Mouse (Mus musculus): ENCODE measurements around the gene Rad51b. TPM values are rescaled to one million over a fixed set of nuclear protein-coding genes. Genes with fewer than 3 reads are reported as not detected.

The Rad51b gene
- polyA plus RNA-seq, 1 experiment from 2014 or later: 8.9 TPM

DNA sequence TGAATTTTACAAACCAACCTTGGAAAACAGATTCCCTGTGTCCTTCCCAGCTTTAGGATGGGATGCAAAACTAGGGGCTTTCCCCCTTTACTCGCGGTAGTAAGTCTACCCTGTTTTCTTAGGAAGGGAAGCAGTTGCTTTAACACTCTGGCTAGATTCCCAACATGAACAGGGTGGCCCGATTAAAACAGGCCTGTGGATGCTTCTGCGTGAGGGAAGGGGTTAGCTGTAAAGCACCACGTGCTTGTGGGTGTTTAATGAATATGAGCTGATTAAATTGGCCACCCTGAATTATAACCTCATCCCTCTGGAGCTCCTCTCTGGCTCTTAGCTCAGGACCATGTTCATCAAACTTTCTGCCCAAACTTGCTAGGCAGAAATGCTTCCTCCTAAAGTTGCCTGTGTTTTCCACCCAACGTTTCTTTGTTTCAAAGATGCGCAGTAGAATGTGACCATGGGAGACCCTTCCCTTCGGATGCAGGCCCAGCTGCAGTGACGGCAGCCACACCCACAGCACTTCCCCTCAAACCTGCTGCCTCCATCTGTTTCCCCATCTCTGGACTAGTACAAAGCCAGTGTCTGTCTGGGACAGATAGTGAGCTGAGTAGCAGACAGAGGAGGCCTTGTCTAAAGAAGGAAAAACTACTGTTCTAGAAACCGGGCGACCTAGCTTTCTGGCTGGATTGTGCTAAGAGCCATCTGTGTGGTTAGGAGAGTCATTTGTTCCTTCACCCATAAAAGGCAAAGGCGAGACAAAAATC, 435.5 kb downstream of the Rad51b start:
- Histone ChIP-seq H3K9me3 (ENCODE audit: low read length) (peaks cover 11% of the 10 kb centered on the region), H3K4me2 (replicated peaks; ENCODE audit: low read depth, low read length) (no peak overlapping the region), H3K27me3 (ENCODE audit: insufficient read depth, low read length) (no peaks in the 10 kb centered on the region), H3K9ac (replicated peaks; ENCODE audit: low read length) (no peak overlapping the region), H3K27ac (ENCODE audit: low read length) (peak overlapping the region; percentile 65), H3K4me3 (ENCODE audit: low read length) (no peak overlapping the region), H3K4me1 (ENCODE audit: insufficient read depth, low read length) (peaks cover 18% of the 10 kb centered on the region), H3K36me3 (ENCODE audit: insufficient read depth, low read length) (no peaks in the 10 kb centered on the region)
- WGBS: 59% methylated on average over 12 of the region's 12 CpGs
- no peak for ATAC-seq (ENCODE audit: low FRiP score, low TSS enrichment)

DNA sequence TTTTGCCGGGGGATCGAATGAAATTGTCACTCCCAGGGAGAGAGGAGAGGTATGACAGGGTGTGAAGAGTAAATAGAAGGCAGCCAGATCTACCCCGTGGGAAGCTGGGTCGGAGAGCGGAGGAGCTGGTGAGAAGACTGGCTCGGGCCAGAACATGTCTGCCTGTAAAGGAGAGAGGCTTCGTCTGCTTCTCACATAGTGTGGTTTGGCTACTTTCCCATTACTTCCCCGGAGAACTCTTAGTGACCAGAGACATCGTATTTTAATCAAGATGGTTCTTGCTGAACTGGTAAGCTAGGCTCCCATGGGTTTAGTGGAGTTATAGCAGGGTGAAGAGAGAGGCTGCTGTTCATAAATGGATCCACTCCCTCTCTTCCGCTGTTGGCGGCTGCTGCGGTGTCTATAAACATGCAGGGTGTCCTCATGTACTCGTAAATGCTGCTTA, 438.3 kb downstream of the Rad51b start:
- 53% methylated on average over 13 of the region's 13 CpGs for WGBS
- peak; percentile 82 for ATAC-seq (ENCODE audit: low FRiP score, low TSS enrichment)
- peak overlapping the region; percentile 84 for H3K27ac ChIP-seq (ENCODE audit: low read length)

DNA sequence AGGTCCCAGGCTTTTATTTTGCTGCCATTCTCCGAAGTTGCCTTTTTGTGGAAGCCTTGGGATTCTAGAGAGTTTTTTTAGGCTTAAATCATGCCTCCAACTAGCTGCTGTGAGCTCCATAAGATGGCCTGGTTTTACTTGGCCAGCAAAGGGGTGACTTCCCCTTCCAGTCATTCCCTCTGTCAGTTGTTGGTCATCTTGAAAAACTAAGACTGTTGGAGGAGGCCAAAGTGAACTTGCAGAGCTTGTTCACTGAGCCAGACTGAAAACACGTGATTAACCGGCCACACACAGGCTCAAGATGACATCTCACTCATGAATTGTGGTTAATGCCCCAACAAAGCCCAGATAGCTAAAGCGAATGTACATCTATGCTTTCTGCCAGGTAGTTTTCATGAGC, 438.8 kb downstream of the Rad51b start:
- ATAC-seq (ENCODE audit: low FRiP score, low TSS enrichment): 0 out of 2 replicates have a peak, but pooled peaks have one; percentile 23
- WGBS: 62% methylated on average over 4 of the region's 4 CpGs
- H3K9me3 ChIP-seq (ENCODE audit: low read length): no peaks in the 10 kb centered on the region
- H3K36me3 ChIP-seq (ENCODE audit: insufficient read depth, low read length): no peaks in the 10 kb centered on the region
- H3K4me3 ChIP-seq (ENCODE audit: low read length): no peak overlapping the region
- H3K27ac ChIP-seq (ENCODE audit: low read length): peak overlapping the region; percentile 84
- H3K9ac ChIP-seq (replicated peaks; ENCODE audit: low read length): no peak overlapping the region
- peaks cover 14% of the 10 kb centered on the region for H3K4me1 ChIP-seq (ENCODE audit: insufficient read depth, low read length)
- H3K27me3 ChIP-seq (ENCODE audit: insufficient read depth, low read length): no peaks in the 10 kb centered on the region
- H3K4me2 ChIP-seq (replicated peaks; ENCODE audit: low read depth, low read length): no peak overlapping the region

More for the DNA sequence above, 438.3 kb downstream of the Rad51b start:
- H3K4me1 ChIP-seq (ENCODE audit: insufficient read depth, low read length): peaks cover 14% of the 10 kb centered on the region
- H3K9me3 ChIP-seq (ENCODE audit: low read length): no peaks in the 10 kb centered on the region
- no peaks in the 10 kb centered on the region for H3K27me3 ChIP-seq (ENCODE audit: insufficient read depth, low read length)
- no peak overlapping the region for H3K4me3 ChIP-seq (ENCODE audit: low read length)
- H3K36me3 ChIP-seq (ENCODE audit: insufficient read depth, low read length): no peaks in the 10 kb centered on the region
- no peak overlapping the region for H3K9ac ChIP-seq (replicated peaks; ENCODE audit: low read length)
- no peak overlapping the region for H3K4me2 ChIP-seq (replicated peaks; ENCODE audit: low read depth, low read length)

DNA sequence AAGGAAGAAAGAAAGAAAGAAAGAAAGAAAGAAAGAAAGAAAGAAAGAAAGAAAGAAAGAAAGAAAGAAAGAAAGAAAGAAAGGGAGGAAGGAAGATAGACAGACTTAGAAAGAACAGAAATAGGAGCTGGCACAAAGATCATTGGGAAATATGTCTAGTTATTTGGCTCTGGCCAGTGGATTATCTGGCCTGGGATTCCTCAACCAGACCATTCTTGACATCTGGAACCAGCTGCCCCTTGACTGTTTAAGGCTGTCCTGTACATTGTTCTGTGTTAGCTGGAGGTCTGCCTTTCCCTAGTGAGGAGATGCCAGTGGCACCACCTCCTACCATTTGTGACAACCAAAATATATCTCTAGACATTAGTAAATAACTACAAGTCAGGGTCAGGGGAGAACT, 441.6 kb downstream of the Rad51b start:
- no peak overlapping the region for H3K4me2 ChIP-seq (replicated peaks; ENCODE audit: low read depth, low read length)
- H3K36me3 ChIP-seq (ENCODE audit: insufficient read depth, low read length): no peaks in the 10 kb centered on the region
- H3K9ac ChIP-seq (replicated peaks; ENCODE audit: low read length): no peak overlapping the region
- H3K27ac ChIP-seq (ENCODE audit: low read length): no peak overlapping the region
- no peak overlapping the region for H3K4me3 ChIP-seq (ENCODE audit: low read length)
- peaks cover 21% of the 10 kb centered on the region for H3K4me1 ChIP-seq (ENCODE audit: insufficient read depth, low read length)
- ATAC-seq (ENCODE audit: low FRiP score, low TSS enrichment): no peak
- H3K9me3 ChIP-seq (ENCODE audit: low read length): no peaks in the 10 kb centered on the region
- no peaks in the 10 kb centered on the region for H3K27me3 ChIP-seq (ENCODE audit: insufficient read depth, low read length)

DNA sequence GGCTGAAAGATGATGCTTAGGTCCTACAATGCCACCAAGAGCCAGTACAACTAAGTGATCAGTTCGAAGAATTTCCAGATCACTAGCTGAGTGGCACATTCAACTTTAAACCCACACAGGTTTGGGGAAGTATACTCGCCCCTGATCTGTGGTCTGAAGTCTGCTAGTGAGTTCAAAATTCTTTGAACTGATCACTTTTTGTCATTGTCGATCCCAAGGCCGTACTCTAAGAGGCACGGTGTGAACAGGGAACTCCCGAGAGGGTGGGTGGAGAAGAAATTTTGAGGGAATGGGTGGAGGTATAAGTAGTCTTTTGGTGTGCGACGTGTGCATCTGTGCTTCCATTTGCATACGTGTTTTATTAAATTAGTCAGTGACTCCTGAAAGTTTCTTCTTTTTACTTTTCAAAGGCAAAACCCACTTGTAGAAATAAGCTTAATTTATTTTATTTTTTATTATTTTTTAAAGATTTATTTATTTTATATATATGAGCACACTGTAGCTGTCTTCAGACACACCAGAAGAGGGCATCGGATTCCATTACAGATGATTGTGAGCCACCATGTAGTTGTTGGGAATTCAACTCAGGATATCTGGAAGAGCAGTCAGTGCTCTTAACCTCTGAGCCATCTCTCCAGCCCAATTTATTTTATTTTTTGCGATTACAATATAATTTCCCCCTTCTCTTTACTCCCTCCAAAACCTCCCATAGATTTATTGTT, 443.0 kb downstream of the Rad51b start:
- peaks cover 25% of the 10 kb centered on the region for H3K4me1 ChIP-seq (ENCODE audit: insufficient read depth, low read length)
- 93% methylated on average over 11 of the region's 11 CpGs for WGBS
- no peak for ATAC-seq (ENCODE audit: low FRiP score, low TSS enrichment)

DNA sequence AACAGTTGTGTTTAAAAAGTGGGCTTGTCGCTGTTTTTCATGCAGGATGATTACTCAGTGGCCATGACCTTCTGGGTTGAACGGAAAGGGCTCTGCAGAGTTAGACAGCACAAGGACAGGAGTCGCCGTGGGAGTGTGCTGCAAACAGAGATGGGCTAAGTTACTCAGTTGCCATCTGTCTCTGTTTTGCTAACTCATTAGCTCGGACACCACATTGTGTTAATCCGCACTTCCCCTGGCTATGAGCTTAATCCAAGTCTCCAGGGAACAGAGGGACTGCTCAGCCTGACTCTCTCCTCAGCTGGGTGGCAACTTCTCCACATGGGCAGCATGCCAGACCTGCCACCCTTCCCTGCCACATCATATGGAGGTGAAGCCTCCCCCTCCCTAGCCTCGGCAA, 445.1 kb downstream of the Rad51b start:
- Histone ChIP-seq H3K4me3 (ENCODE audit: low read length) (no peak overlapping the region), H3K4me1 (ENCODE audit: insufficient read depth, low read length) (peaks cover 31% of the 10 kb centered on the region), H3K36me3 (ENCODE audit: insufficient read depth, low read length) (no peaks in the 10 kb centered on the region), H3K4me2 (replicated peaks; ENCODE audit: low read depth, low read length) (no peak overlapping the region), H3K9me3 (ENCODE audit: low read length) (no peaks in the 10 kb centered on the region), H3K27me3 (ENCODE audit: insufficient read depth, low read length) (no peaks in the 10 kb centered on the region), H3K9ac (replicated peaks; ENCODE audit: low read length) (no peak overlapping the region), H3K27ac (ENCODE audit: low read length) (peak overlapping the region; percentile 32; the same call in 1 of the 2 replicates)
- ATAC-seq (ENCODE audit: low FRiP score, low TSS enrichment): peak; percentile 69
- WGBS: 18% methylated on average over 7 of the region's 7 CpGs

More for the DNA sequence above, 443.0 kb downstream of the Rad51b start:
- H3K27me3 ChIP-seq (ENCODE audit: insufficient read depth, low read length): no peaks in the 10 kb centered on the region
- no peak overlapping the region for H3K9ac ChIP-seq (replicated peaks; ENCODE audit: low read length)
- no peaks in the 10 kb centered on the region for H3K9me3 ChIP-seq (ENCODE audit: low read length)
- no peak overlapping the region for H3K27ac ChIP-seq (ENCODE audit: low read length)
- no peak overlapping the region for H3K4me2 ChIP-seq (replicated peaks; ENCODE audit: low read depth, low read length)
- no peak overlapping the region for H3K4me3 ChIP-seq (ENCODE audit: low read length)
- H3K36me3 ChIP-seq (ENCODE audit: insufficient read depth, low read length): no peaks in the 10 kb centered on the region

DNA sequence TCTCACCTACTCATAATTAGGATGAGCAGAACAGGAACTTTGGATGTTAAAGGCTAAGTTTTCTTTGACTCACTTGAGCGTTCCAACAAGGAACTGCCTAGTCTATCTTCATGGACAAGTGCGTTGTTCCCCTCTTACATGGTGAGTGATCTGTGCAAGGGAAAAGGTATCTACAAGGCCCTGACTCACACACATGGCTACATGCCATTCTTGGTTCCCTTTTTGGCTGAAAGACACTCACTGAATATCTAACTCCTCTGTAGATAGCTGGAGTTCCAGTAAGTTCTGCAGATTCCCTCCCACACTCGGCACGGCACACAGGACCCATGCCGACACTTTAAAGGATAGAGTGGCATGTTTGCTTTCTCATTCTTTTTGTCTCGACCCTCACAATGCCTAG, 447.0 kb downstream of the Rad51b start:
- Histone ChIP-seq H3K4me3 (ENCODE audit: low read length) (no peak overlapping the region), H3K27me3 (ENCODE audit: insufficient read depth, low read length) (no peaks in the 10 kb centered on the region), H3K4me1 (ENCODE audit: insufficient read depth, low read length) (peaks cover 43% of the 10 kb centered on the region), H3K9ac (replicated peaks; ENCODE audit: low read length) (no peak overlapping the region), H3K36me3 (ENCODE audit: insufficient read depth, low read length) (no peaks in the 10 kb centered on the region), H3K27ac (ENCODE audit: low read length) (no peak overlapping the region), H3K9me3 (ENCODE audit: low read length) (no peaks in the 10 kb centered on the region), H3K4me2 (replicated peaks; ENCODE audit: low read depth, low read length) (no peak overlapping the region)
- ATAC-seq (ENCODE audit: low FRiP score, low TSS enrichment): no peak
- WGBS: 81% methylated on average over 6 of the region's 6 CpGs

DNA sequence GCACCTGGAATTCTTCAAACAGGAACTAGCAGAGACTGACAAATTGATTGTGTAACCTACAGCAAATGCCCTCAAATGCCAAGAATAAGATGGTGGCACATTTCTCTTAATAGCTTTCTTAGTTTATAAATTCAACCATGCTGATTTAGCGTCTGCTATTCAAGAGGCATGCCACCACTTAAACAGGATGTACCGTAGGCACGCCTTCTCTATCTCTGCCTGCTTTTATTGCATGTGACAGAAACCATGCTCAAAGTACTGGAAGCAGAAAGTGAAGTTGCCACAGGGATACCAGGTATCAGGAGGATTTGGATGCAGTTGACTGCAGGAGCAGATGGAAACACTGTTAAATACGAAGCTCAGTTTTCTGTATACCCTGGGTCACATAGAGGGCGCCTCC, 448.1 kb downstream of the Rad51b start:
- peaks cover 54% of the 10 kb centered on the region for H3K4me1 ChIP-seq (ENCODE audit: insufficient read depth, low read length)
- no peak overlapping the region for H3K4me2 ChIP-seq (replicated peaks; ENCODE audit: low read depth, low read length)
- H3K9ac ChIP-seq (replicated peaks; ENCODE audit: low read length): no peak overlapping the region
- 68% methylated on average over 5 of the region's 5 CpGs for WGBS
- no peaks in the 10 kb centered on the region for H3K9me3 ChIP-seq (ENCODE audit: low read length)
- no peaks in the 10 kb centered on the region for H3K27me3 ChIP-seq (ENCODE audit: insufficient read depth, low read length)
- H3K4me3 ChIP-seq (ENCODE audit: low read length): no peak overlapping the region
- H3K27ac ChIP-seq (ENCODE audit: low read length): peak overlapping the region; percentile 22; the same call in 1 of the 2 replicates
- no peaks in the 10 kb centered on the region for H3K36me3 ChIP-seq (ENCODE audit: insufficient read depth, low read length)
- no peak for ATAC-seq (ENCODE audit: low FRiP score, low TSS enrichment)

DNA sequence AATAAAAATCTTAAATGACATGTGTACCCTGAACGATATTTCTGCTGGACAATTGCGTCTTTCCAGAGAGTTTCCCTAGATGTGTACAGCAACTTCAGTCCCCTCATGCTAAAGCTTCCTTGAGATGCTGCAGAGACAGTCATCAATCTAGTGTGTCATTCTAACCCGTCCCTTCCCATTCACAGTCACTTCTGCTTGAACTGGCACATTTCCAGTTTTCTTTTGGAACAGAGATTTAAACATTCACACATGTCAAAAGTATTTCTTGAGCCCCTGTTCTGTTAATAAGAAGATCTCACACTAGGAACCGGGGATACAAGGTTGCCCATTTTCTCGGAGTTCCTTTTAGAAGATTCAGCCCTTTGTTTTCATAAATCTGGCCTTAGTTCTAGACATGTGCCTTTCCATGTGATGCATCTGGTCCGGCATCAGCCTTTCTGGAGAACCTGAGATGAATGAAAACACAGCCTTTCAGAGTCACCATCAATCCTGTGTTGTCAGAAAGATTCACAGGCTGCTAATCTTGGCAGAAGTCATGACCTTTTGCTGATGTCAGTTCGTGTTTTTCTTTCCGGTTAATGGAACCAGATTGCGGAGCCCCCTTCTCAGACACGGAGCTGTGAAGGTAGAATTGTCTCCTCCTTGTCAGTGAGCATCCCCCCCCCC, 448.9 kb downstream of the Rad51b start:
- Histone ChIP-seq H3K27me3 (ENCODE audit: insufficient read depth, low read length) (no peaks in the 10 kb centered on the region), H3K36me3 (ENCODE audit: insufficient read depth, low read length) (no peaks in the 10 kb centered on the region), H3K4me3 (ENCODE audit: low read length) (no peak overlapping the region), H3K9ac (replicated peaks; ENCODE audit: low read length) (no peak overlapping the region), H3K27ac (ENCODE audit: low read length) (peak overlapping the region; percentile 21; the same call in 1 of the 2 replicates), H3K4me1 (ENCODE audit: insufficient read depth, low read length) (peaks cover 62% of the 10 kb centered on the region), H3K4me2 (replicated peaks; ENCODE audit: low read depth, low read length) (no peak overlapping the region), H3K9me3 (ENCODE audit: low read length) (no peaks in the 10 kb centered on the region)
- ATAC-seq (ENCODE audit: low FRiP score, low TSS enrichment): no peak
- 17% methylated on average over 10 of the region's 10 CpGs for WGBS
